Mouse (Mus musculus) G1E (cell line): ENCODE measurements around the gene Gm9789.

Experiments used
- CTCF ChIP-seq: IDR thresholded peaks from 2 replicates; pipeline ENCODE4 v1.5.1; 2012; ENCODE audit warnings: low read depth, low read length, inconsistent platforms, mixed read lengths
- GATA1 ChIP-seq: IDR thresholded peaks from 2 replicates; pipeline ENCODE4 v1.6.1; 2012; ENCODE audit warnings: borderline replicate concordance, low read length, inconsistent platforms, mixed read lengths
- TAL1 ChIP-seq: conservative IDR thresholded peaks from 2 replicates; pipeline ENCODE4 v1.6.1; 2012; ENCODE audit warnings: low read depth, low read length, inconsistent platforms, mixed read lengths

DNA sequence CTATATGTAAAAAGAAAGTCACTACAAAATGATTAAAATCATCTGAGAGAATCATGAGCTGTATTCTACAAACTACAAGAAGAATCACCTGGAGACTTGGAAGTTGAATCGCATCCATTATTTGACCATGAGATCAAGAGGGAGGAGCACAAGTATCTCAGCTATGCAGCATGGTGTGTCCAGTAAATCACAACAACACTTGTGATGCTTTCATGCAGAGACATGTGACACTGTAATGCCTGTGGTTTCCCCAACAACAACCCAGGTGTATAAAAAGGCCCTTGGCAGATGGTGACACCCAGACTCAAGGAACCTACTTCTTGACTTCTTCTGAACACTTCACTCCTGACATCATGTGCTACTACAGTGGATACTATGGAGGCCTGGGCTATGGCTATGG is 7.0 kb upstream of the Gm9789 start, which contains the start of gene Gm10061:
- TF ChIP-seq CTCF (no peak), GATA1 (no peak), TAL1 (no peak)
